Mouse (Mus musculus) liver, embryonic 14.5 days (tissue): ENCODE measurements around the gene Rnf208.

Experiments
- CTCF ChIP-seq: IDR thresholded peaks from 2 replicates; pipeline ENCODE4 v1.5.1; 2016; ENCODE audit warnings: antibody characterized with exemption, low read depth, control low read depth
- EP300 ChIP-seq: IDR thresholded peaks from 2 replicates; pipeline ENCODE4 v1.6.1; 2016; ENCODE audit warnings: antibody characterized with exemption, low read depth

DNA sequence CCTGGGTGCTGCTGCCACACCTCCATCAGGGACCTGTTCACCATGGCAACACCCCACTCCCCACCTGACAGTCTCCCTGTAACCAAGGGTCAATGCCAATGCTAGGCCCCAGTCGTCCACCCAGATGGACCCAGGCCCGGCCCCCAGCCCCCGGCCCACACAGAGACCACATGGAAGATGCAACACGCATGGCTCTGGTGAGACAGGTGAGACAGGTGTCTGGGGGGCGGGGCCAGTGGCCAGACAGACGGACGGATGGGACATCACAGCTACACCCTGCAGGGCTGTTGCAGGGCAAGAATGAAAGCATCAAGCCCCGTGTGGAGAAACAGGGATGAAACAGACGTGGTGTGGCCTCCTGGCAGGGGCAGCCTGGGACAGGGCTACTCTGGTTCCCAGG lies 51.7 kb downstream of the Rnf208 start:
- TF ChIP-seq CTCF (no peak), EP300 (no peak)
